Mouse (Mus musculus) frontal cortex, adult 2 months (tissue): ENCODE results near the gene Siae. TPM values are rescaled to one million over a fixed set of nuclear protein-coding genes. Genes with fewer than 3 reads are reported as not detected.

Source experiments
- DNase-seq, 2 experiments: peaks; one replicate each; pipeline ENCODE4 v3.0.0; 2022; ENCODE audit warnings: low spot score in 1 of 2; ENCODE audit errors: extremely low spot score in 1 of 2
- polyA plus RNA-seq: library from polyadenylated mRNA; depleted of rRNA; stranded (reverse); fragments of >200 nt; gene quantifications from 2 replicates; pipeline ENCODE4 v1.2.3, GENCODE M21; 2012

Gene Siae
- polyA plus RNA-seq, 1 experiment, result 14.5 TPM

- DNase-seq, result no peak
Observed at GRCm38 (mm10) chr9:37540226-37540625, 15.3 kb upstream of the Siae start.

- DNase-seq, result no peak
Observed at GRCm38 (mm10) chr9:37540701-37541575, 14.6 kb upstream of the Siae start.

DNA sequence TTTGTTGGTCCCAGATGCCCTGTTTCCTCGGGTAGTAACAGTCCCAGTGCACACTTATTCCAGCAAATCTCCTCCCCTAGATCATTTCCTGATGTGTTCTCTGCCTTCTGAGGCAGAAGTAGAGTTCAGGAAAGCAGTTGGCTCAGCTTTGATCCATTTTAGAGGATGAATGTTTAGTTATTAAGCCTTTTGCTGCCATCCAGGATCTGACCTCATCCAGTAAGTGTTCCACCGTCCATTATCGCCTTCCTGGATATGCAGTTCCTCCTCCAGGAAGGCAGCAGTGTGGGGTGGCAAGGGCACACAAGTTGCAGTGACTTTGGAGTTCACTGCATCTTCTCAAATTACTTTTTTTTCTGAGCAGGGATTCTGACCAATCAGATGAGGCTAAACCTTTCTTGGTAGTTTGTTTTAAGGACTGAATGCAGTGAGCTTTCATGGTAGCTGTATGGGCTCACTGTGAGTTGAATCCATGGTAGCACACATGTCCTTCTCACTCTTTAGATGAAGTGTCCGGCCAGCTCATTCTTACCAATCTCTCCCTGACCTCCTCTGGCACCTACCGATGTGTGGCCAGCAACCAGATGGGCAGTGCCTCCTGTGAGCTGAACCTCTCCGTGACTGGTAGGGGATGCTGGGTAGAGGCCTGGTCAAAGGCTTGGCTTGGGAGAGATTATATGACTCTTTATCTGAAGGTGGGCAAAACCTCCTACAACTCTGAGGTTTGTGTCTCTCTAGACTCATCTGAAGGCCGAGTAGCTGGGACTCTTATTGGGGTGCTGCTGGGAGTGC lies 13.5 kb upstream of the Siae start:
- DNase-seq, result no peak

DNA sequence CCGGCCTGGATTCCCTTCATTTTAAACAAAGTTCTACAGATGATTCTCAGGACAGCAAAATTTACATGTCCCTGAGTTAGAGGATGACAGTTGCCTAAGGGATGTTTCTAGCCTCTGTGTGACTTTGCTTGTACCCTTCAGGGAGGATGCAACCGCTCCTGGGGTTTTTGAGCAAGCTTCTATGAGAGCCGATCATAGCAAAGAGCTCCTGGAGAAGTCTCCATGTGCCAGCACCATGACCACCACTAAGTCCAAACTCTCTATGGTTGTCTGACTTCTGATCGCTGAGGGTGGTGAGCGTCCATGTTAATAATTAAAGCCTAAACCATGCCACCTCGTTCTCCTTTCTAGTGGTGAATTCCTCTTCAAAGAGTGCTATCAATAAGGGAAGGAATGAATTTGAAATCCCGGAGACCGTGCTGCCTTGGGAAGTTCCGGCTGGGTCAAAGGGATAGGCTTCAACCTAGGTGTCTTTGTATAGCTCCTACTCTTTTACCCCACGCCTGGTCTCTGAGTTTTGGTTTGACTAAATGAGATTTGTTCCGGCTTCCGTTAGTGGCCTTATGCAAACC lies 11.5 kb upstream of the Siae start:
- DNase-seq, result no peak

DNA sequence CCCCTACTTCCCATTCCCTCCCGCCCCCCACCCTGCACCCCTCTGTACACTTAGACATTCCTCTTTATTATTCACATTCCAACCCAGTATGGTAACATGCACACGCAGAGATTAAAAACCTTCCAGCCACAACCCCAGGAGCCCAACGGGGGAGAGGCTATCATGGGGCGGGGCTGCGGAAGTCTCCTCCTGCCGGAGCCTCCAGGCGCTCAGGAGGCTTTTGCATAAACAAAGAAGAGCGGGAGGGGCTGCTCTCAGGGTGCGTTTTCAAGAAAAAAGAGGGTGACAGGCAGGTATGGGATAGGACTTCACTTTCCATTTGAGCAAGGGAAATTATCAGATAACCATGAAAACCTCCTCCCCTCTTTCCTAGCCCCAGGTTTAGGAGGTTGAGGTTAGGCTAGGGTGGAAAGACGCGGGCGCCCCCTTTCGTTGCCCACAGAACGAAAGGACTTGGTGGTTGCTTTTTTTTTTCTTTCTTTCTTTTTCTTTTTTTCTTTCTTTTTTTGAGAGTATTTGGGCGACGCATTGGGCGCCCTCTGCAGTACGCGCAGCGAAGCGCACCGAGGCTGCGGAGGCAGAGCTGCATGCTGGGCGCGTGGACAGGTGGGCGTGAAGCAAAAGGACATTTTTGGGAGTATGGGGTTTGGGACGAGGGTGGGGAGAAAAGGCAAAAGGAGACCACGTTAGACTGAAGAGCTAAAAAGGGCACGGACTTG lies 10.9 kb upstream of the Siae start:
- DNase-seq, result peak in 1 of 2 experiments; percentile 85

GRCm38 (mm10) chr9:37545166-37545610 lies 10.3 kb upstream of the Siae start:
- no peak for DNase-seq

- no peak for DNase-seq
Observed at GRCm38 (mm10) chr9:37545847-37546452, 9.5 kb upstream of the Siae start.

GRCm38 (mm10) chr9:37546889-37547288 lies 8.6 kb upstream of the Siae start:
- DNase-seq, result no peak

DNA sequence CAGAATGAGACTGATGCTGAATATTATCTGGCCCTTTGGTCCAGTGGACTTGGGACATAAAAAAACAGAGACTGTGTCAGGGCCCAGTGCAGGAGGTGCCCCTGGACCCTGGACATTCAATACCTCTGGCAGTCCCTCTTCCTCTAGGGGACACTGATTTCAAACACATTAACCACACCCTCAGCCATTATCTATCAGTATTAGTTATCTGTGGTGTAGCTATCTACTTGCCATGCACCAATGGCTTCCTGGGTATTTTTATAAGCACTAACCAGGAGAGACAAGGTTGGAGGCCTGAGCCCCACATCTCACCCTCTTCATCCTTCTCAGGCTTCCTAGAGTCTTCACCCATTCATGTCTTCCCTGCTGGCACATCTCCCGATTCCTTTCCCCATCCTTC lies 5.1 kb upstream of the Siae start:
- DNase-seq, result no peak

GRCm38 (mm10) chr9:37551751-37552531 lies 3.6 kb upstream of the Siae start:
- no peak for DNase-seq

DNA sequence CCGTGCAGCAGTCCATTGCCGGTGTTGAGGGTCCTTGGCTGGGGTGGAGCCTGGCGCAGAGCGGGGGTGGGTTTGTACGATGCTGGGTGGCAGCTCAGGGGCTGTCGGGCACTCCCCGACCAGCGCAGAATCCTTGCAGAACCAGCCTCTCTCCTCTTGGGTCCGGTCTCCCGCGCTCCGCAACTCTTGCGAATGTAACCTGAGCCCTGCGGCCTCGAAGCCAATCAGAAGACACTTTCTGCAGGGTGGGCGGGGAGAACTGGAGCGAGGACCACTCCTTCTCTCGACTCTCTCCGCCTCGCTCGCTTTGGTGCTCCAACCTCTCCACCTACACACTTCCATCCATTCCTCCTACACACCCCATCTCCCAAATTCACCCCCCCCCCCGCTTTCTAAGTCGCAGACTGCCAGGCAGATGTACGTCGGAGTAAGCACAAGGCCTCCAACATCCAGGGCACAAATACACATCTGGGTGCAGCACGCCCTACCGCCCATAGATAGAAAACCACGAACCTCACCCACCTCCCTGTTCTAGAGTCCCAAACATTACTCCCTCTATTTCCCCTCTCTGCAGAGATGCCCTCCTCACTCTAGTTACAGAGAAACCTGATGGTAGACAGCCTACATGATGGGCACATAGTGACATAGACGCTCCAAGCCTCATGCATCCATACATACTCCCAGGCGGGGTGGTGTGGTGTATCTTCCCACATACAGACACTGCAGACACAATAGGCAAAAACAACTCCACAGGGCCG lies 2.8 kb upstream of the Siae start, which contains the start of gene Nrgn:
Gene Nrgn, minus strand, starts transcription at position 369 of the 758 bp plus-strand sequence.
- DNase-seq, result peak; percentile 87 to 92

- DNase-seq, result no peak
Observed at GRCm38 (mm10) chr9:37554279-37554678, 1.2 kb upstream of the Siae start.

- no peak for DNase-seq
Observed at GRCm38 (mm10) chr9:37556366-37556765, 868 bp downstream of the Siae start.

GRCm38 (mm10) chr9:37560617-37561016 lies 5.1 kb downstream of the Siae start:
- DNase-seq, result no peak

GRCm38 (mm10) chr9:37563805-37564204 lies 8.3 kb downstream of the Siae start:
- DNase-seq, result no peak

GRCm38 (mm10) chr9:37567019-37567418 lies 11.5 kb downstream of the Siae start:
- DNase-seq, result no peak

GRCm38 (mm10) chr9:37567454-37567853 lies 12.0 kb downstream of the Siae start:
- peak in 1 of 2 experiments; percentile 39 for DNase-seq

GRCm38 (mm10) chr9:37567892-37568604 lies 12.6 kb downstream of the Siae start:
- peak; percentile 69 to 76 for DNase-seq
